Mouse (Mus musculus) brown adipose tissue, adult 24 weeks (tissue): ENCODE results near the gene Kif5a. TPM values are rescaled to one million over a fixed set of nuclear protein-coding genes. Genes with fewer than 3 reads are reported as not detected.

ENCODE experiments used
- H3K27ac ChIP-seq: fragments of 200-500 bp; replicated peaks from 2 replicates; pipeline ENCODE4 v1.5.1; 2012; ENCODE audit warnings: low read depth, mild to moderate bottlenecking, low read length
- H3K4me1 ChIP-seq: fragments of 200-500 bp; 2 replicates; pipeline ENCODE4 v1.6.1; 2012; ENCODE audit warnings: low read length, mixed read lengths; ENCODE audit not compliant: control insufficient read depth, insufficient read depth, insufficient read length
- H3K4me3 ChIP-seq: fragments of 200-500 bp; 2 replicates; pipeline ENCODE4 v1.5.1; 2012; ENCODE audit warnings: low read depth, mild to moderate bottlenecking, low read length, moderate library complexity; ENCODE audit not compliant: insufficient read depth
- polyA plus RNA-seq: library from polyadenylated mRNA; stranded (reverse); fragments of >200 nt; gene quantifications from 2 replicates; pipeline ENCODE4 v1.2.4, GENCODE M21; 2012; ENCODE audit not compliant: missing spikeins, insufficient read depth, insufficient read length

The Kif5a gene
- polyA plus RNA-seq, 1 experiment = 0.99 TPM

DNA sequence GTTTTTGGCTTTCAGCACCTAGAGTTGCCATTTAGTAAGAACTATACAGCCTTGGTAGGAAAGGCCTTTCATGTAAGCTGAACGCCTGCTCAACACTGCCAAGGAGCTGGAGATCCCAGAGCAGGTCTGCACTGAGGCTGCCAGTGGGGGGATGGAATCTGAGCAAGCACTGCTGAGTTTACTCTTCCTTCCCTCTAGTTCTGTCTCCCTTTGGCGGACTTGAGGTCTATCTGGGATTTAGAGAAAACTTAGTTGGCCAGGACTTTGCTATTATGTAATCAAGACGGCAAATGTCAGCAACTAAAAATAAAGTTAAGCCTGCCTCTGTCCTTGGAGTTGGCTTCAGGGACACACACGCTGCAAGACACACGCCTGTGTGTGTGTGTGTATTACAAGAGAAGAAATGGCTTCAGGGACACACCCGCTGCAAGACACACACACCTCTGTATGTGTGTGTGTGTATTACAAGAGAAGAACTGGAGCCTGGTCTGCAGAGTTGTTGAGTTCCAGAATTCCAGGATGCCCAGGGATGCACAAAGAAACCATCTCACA, 29.9 kb upstream of the Kif5a start:
- Histone ChIP-seq H3K4me1 (no peaks in the 10 kb centered on the region; the same call in 1 of the 2 replicates), H3K4me3 (peak overlapping the region; percentile 25; the same call in 1 of the 2 replicates)

DNA sequence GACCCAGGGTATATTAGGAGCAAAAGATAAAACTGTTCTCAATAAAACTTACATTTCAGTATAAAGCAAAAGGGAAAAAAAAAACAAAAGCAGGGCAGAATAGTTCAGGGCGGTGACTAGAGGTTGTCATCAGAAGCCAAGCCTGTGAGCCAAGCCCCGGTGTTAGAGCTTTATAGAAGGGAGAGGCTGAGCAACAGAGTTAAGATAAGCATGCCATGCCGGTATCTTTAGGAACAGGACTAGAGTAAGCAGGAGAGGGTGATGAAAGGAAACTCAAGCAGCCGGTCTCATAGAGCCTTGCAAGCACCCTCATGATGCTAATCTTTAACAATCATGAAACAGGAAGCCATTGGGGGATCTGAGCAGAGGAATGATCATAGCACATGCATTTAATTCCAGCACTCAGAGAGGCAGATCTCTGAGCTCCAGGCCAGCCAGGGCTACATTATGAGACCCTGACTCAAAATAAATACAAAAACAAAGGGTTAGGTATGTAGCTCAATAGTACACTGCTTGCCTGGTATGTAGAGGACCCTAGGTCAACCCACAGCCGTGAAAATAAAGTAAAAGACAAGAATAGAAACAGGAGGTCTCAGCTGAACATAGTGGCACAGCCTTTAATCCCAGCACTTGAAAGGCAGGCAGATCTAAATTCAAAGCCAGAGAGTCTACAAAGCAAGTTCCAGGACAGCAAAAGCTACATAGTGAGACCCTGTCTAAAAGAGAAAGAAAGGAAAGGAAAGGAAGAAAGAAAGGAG, 28.9 kb upstream of the Kif5a start:
- peaks cover 7% of the 10 kb centered on the region for H3K4me1 ChIP-seq
- peak overlapping the region; percentile 84 for H3K4me3 ChIP-seq
- H3K27ac ChIP-seq = peak overlapping the region; percentile 74

More for the DNA sequence above, 29.9 kb upstream of the Kif5a start:
- H3K27ac ChIP-seq = peak overlapping the region; percentile 63; the same call in 1 of the 2 replicates

DNA sequence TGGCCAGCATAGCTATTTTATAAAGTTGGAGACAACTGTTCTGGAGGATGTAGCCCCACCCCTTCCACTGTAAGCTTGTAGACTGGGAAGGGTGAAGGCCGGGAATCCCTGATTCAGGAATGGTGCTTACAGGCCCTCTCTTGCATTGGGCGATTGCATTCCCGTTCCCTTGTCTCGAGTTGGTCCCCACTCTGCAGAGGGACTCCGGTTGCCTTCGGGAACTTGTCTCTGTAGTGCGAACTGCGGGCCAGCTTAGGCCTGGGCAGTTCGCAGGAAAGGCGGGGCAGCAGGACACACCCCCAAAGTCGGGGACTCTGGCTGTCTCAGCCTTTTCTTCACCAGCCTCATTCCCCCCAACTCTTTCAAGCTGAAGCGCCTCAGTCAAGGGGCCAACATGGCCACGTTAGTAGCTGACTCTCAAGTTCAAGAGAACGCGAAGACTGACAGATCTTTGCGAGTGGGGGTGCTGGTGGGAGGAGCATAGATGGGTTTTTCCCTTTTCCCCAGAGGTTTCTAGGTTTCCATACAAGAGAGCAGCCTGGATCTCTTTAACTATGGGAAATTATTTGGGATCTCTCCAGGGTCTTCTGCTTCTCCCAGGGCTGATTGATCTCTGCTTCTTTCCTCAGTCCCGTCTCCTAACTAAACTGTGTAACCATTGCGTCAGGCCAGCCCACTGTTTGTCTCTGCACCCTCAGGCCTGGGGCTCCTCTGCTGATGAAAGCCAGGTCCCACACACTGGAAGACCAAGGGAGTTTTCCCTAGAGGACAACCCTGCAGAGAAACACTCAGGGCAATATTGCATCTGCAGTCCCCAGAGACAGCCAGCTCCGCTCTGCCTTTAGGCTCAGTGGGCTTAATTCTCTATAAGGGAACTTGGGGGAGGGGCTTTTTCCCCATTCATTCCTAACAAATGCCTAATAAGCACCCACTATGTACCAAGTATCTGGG, 28.1 kb upstream of the Kif5a start:
- H3K4me1 ChIP-seq = peaks cover 10% of the 10 kb centered on the region
- peak overlapping the region; percentile 84 for H3K4me3 ChIP-seq
- H3K27ac ChIP-seq = peak overlapping the region; percentile 74

DNA sequence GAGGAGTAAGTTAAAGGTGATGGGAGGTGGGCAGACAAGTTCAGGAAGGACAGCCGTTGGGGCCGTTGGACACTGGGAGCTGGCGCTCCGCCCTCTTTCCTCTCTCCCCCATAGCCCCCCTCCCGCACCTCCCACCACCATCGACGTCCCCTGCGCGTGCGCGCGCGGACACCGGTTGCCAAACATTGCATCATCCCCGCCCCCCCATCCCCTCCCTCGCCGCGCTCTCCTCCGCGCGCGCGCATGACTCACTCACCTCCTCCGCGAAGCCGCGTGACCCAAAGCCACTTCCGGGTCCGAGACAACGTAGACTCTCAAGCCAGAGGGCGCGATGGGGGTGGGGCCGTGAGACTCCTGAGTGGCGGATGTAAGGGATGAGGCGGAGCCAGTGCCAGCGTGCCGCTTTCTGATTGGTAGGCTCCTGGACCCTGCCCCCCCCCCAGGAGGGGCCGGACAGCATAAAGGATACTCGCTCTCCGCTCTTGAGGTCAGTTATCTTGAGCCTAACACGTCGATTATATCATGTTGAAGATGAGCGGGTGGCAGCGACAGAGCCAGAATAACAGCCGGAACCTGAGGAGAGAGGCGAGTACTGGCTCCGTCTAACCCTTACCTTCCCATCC, 27.3 kb upstream of the Kif5a start:
- Histone ChIP-seq H3K4me1 (peaks cover 10% of the 10 kb centered on the region), H3K27ac (peak overlapping the region; percentile 99), H3K4me3 (peak overlapping the region; percentile 87)

DNA sequence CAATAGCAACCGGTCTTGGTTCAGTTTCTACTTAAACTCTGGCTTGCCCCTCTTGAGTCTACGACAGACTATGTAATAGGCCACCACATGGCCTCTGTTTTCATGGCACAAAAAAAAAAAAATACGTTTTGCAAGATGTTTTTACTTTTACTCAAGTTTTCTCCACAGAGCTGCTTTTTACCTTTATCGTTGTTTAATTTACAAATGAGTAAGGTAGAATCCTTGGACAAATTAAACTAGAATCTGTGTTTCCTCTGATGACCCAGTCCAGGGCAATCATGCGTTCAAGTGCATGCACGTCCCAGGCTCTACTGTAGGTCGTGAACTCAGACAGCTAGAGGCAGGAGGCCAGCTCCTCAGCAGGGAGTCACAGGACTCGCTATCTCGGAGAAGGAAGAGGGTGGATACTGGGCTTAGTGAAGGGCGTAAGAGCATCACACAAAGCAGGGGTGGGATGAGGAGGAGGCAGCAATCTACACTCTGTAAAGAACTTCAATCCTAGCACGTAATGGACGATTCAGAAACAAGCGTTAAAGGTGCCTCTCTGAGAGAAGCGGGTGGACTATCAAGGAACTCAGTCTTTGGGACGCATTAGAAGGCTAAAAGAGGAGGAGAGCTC, 26.5 kb upstream of the Kif5a start:
- Histone ChIP-seq H3K27ac (peak overlapping the region; percentile 99), H3K4me1 (peaks cover 10% of the 10 kb centered on the region), H3K4me3 (peak overlapping the region; percentile 87)

DNA sequence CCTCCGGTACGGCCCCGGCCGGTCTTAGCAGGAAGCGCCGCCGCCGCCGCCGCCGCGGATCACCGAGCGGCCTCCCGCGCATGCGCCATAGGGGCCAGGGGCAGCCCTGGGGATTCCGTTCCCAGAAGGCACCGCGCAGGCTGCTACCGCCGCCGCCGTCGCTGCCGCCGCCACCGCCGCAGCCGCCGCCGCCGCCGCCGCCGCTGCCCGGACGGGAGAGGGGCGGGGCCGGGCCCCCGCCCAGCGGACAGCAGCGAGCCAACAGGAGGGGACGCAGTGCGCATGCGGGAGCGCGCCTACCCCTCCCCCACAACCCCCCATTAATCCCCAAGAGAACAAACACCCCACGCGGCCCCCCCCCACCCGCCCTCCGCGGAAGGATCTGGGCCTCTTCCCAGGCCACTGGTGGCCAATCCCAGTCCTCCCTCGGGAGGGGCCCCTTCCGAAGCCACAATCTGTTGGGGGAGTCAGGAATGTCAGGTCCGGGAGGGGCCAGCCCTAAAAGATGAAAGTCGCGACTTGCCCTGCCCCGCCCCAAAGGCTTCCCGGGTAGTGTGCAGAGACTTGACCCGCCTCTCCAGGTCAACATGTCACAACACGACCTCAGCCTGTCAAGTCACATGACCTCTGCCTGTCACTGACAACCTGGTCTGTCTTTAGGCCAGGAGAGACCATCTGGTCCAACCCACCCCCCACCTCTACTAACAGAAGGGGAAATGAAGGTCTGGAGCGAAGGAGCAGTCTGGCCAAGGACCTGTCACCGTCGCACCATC, 25.8 kb upstream of the Kif5a start, which contains the start of gene Mbd6:
Gene Mbd6, minus strand, starts transcription at position 219 of the 773 bp plus-strand sequence.
- H3K4me1 ChIP-seq = peaks cover 10% of the 10 kb centered on the region
- peak within 1 kb of the TSS; percentile 99 for H3K27ac ChIP-seq
- H3K4me3 ChIP-seq = peak within 1 kb of the TSS; percentile 87

DNA sequence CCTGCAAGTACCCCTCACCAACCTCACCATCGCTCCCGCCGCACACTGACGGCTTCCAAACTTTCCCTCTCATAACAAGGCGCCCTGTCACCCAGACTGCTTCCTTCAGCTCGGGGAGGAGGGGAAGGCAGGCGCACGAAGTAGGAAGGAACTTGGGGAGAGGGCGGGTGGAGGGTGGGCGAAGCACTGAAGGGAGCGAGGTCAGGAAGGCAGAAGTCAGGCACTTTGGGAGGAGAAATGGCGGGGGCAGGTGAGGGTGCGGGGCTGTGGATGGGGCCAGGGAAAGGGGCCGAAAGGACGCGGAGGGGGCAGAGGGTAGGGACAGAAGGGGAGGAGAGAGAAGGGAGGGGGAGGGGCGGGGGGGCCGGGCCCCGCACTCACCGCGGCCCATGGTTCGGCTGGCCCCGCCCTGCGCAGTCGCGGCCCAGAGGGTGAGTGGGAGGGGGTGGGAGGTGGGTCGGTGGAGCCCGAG, 25.2 kb upstream of the Kif5a start:
- peaks cover 10% of the 10 kb centered on the region for H3K4me1 ChIP-seq
- peak overlapping the region; percentile 87 for H3K4me3 ChIP-seq
- peak overlapping the region; percentile 99 for H3K27ac ChIP-seq

DNA sequence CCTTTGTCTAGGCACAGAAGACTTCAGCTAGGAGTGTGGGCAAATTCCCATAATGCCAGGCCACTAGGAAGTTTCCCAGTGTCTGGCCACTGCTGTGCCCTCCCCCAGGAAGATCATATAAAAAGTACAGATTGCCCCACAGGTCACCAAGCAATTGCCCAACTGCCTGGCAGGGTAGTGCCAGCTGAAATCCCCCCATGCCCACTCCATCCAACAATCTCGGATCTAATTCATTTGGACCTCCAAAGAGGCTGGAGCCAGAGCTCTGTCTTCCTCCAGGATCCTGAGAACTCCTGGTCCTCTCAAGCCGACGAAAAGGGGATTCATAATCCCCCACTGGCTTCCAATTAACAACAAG, 24.8 kb upstream of the Kif5a start:
- H3K4me1 ChIP-seq = peaks cover 10% of the 10 kb centered on the region

DNA sequence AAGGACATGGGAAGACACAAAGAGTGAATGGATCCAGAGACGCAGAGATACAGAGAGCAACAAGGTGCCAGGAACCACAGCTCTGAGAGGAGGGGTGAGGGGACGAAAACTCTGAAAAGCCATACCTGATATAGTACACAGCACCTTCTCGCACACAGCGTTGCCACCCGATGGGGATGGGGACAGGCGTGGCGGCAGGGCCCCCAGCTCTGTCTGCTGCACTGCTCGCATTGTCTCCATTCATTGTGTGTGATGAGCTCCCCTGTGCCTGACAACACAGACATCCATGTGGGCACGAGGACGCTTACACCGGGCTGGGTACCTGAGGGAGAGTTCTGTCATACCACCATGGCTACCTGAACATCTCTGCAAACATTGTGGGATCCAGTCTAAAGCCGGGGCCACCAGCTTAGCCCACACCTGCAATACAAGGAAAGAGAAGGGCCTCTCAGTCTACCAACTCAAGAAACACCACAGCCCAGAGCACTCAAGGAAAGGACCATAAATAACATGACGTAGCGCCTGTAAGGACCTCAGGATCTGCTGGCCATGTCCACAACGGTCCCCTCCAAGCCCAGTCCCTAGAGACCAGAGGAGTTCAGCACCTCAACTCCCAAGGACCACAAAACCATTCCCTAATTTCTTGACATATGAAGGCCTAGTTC, 24.3 kb upstream of the Kif5a start:
- Histone ChIP-seq H3K4me3 (peak overlapping the region; percentile 87), H3K4me1 (peaks cover 10% of the 10 kb centered on the region), H3K27ac (peak overlapping the region; percentile 99)

More for the DNA sequence above, 24.8 kb upstream of the Kif5a start:
- Histone ChIP-seq H3K4me3 (peak overlapping the region; percentile 87), H3K27ac (peak overlapping the region; percentile 99)

DNA sequence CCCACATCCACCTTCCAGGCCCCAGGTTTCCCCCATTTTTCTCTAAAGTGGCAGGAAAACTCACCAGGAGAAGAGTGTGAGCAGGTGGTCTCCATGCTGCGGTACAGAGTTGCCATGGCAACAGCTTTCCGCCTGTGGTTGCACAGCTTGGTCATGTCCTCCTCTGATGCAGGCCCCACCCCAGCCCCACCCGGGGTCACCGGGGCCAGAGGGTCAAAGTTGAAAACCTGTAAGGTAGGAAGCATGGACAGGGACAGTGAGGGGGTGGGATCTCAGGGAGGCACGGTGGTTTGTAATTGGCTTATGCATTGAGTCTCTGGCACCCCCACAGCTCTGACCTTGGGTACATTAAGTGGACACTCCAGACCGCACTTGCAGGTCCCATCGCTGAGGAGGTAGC, 23.6 kb upstream of the Kif5a start:
- H3K27ac ChIP-seq = peak overlapping the region; percentile 99
- H3K4me3 ChIP-seq = peak overlapping the region; percentile 87

DNA sequence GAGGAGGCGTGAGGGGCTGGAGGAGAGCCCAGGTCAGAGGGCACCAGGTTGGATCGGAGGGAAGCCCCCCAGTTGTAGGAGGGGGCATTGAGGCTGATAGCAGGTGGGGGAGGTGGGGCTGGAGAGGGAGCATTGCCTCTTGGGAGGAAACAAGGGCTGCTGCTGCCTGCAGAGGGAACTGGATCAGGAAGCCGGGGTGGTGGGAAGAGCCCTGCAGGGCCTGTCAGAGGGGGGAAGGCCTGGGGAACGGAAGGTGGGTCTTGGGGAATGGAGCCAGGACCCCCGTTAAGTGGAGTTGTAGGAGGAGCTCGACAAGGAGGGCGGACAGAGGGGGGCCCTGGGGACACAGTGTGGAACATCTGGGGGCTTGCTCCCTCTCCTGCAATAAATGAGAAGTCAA, 23.0 kb upstream of the Kif5a start:
- peaks cover 10% of the 10 kb centered on the region for H3K4me1 ChIP-seq
- no peak overlapping the region for H3K27ac ChIP-seq
- H3K4me3 ChIP-seq = no peak overlapping the region

More for the DNA sequence above, 23.6 kb upstream of the Kif5a start:
- peaks cover 10% of the 10 kb centered on the region for H3K4me1 ChIP-seq

DNA sequence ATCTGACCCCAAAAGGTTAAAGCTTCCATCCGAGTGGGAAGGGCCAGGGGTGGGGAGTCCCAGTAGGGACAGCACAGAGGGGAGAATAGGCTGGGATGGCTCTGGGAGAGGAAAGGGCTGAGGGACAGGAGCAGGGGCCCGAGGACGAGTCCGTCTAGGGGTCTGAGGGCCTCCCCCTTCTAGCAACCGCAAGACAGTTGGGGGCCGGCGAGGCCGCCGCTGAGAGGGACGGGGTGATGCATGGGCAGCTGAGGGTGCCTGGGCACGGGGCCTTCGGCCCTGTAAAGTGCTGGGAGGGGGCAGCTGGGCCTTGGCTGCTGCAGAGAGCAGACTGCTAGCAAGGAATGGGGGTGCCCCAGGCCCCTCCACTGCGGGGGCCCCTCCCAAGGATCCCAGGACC, 22.5 kb upstream of the Kif5a start:
- peaks cover 10% of the 10 kb centered on the region for H3K4me1 ChIP-seq
- no peak overlapping the region for H3K4me3 ChIP-seq
- no peak overlapping the region for H3K27ac ChIP-seq

DNA sequence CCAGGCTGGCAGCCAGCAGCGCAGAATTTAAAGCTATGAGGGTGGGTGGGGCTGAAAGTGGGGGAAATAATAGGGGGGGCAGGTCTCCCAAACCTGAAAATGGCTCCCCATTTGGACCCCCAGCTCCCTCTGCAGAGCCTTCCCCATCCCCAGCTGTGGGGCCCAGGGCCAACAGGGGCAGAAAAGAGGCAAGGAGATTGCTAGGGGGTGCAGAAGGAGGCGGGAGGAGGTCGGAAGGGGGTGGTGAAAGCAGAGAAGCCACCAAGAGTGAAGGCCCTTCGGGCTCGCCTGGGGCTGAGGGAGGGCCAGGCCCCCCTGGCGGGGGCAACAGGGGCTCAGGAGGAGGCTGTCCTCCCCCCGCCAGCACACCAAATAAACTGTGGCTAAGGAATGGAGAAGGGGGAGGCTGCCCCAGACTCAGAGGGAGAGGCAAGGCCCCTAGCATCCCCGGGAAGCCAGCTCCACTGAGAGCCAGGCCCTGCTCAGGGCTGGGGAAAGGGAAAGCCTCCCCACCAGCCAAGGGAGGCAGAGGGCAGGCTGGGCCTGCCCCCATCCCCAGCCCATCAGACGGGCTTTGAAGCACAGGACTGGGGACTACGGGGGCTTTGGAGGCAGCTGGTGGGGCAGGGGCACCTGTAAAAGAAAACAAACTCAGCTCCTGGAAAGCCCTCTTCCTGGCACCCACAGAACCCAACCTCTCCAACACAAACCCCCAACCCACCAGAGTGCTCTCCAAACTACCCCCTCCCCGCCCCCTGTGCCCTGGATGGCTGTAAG, 21.8 kb upstream of the Kif5a start:
- H3K4me3 ChIP-seq = no peak overlapping the region
- no peak overlapping the region for H3K27ac ChIP-seq
- peaks cover 10% of the 10 kb centered on the region for H3K4me1 ChIP-seq
